Mouse (Mus musculus) CH12.LX (cell line): ENCODE data around the gene Rpl13a. TPM values are rescaled to one million over a fixed set of nuclear protein-coding genes. Genes with fewer than 3 reads are reported as not detected.

Experiments used
- DNase-seq: peaks from one replicate; pipeline ENCODE4 v3.0.0-alpha.2; 2013; ENCODE audit errors: extremely low read depth
- H3K27ac ChIP-seq: 2 replicates; pipeline ENCODE4 v1.5.1; 2012; ENCODE audit warnings: low read depth, mild to moderate bottlenecking, control low read depth, moderate library complexity; ENCODE audit not compliant: insufficient read depth
- H3K27me3 ChIP-seq: replicated peaks from 2 replicates; pipeline ENCODE3; 2012; ENCODE audit warnings: inconsistent platforms
- H3K36me3 ChIP-seq, 2 experiments: replicated peaks in 1 of 2; 2 replicates each; pipeline versions ENCODE3 to v1.6.1; 2012; ENCODE audit warnings: inconsistent platforms in 1 of 2, low read length in 1 of 2, mild to moderate bottlenecking in 1 of 2, mixed read lengths in 1 of 2, moderate library complexity in 1 of 2; ENCODE audit not compliant: control insufficient read depth in 1 of 2, insufficient read depth in 1 of 2
- H3K4me1 ChIP-seq, 2 experiments: 2 replicates each; pipeline ENCODE4 v1.6.1; 2012; ENCODE audit warnings: inconsistent platforms in 1 of 2, moderate library complexity in 1 of 2; ENCODE audit not compliant: insufficient read depth in 2 of 2, control insufficient read depth in 1 of 2
- H3K4me2 ChIP-seq: 2 replicates; pipeline ENCODE4 v1.6.1; 2012; ENCODE audit warnings: low read depth, mild to moderate bottlenecking, control low read depth; ENCODE audit not compliant: poor library complexity, insufficient read depth, severe bottlenecking
- H3K4me3 ChIP-seq, 3 experiments: fragments of 150-350 bp in 1 of 3; sonication (generic) in 1 of 3; replicated peaks in 1 of 3; 2 replicates each; pipeline versions ENCODE3 to v1.5.1; 2011 to 2012; ENCODE audit warnings: low read depth in 2 of 3, low read length in 2 of 3, mild to moderate bottlenecking in 2 of 3, moderate library complexity in 2 of 3, control low read depth in 1 of 3, improper control_type of control experiment in 1 of 3, inconsistent platforms in 1 of 3, mixed read lengths in 1 of 3; ENCODE audit not compliant: poor library complexity in 1 of 3
- H3K79me2 ChIP-seq: replicated peaks from 2 replicates; pipeline ENCODE4 v1.6.1; 2012; ENCODE audit warnings: mild to moderate bottlenecking, moderate library complexity; ENCODE audit not compliant: control insufficient read depth, poor library complexity, insufficient read depth, severe bottlenecking; ENCODE audit errors: extremely low read depth
- H3K9ac ChIP-seq: 2 replicates; pipeline ENCODE4 v1.6.1; 2012; ENCODE audit warnings: low read depth, mild to moderate bottlenecking, control low read depth, moderate library complexity; ENCODE audit not compliant: insufficient read depth
- H3K9me3 ChIP-seq: replicated peaks from 2 replicates; pipeline ENCODE3; 2012; ENCODE audit warnings: low read length, inconsistent platforms, mixed read lengths
- BHLHE40 ChIP-seq: IDR thresholded peaks from 2 replicates; pipeline ENCODE4 v1.6.1; 2011; ENCODE audit warnings: mild to moderate bottlenecking, low read depth, low read length, improper control_type of control experiment
- CHD1 ChIP-seq: IDR thresholded peaks from 2 replicates; pipeline ENCODE4 v1.6.1; 2012; ENCODE audit warnings: low read depth, low read length, improper control_type of control experiment, inconsistent platforms
- CHD2 ChIP-seq: IDR thresholded peaks from 2 replicates; pipeline ENCODE4 v1.6.1; 2011; ENCODE audit warnings: low read length, improper control_type of control experiment
- CTCF ChIP-seq, 2 experiments: IDR thresholded peaks in 1 of 2; conservative IDR thresholded peaks in 1 of 2; 2 replicates each; pipeline ENCODE4 v1.5.1; 2011 to 2012; ENCODE audit warnings: low read depth in 2 of 2, low read length in 2 of 2, improper control_type of control experiment in 1 of 2, inconsistent platforms in 1 of 2, mild to moderate bottlenecking in 1 of 2, moderate library complexity in 1 of 2
- E2F4 ChIP-seq: IDR thresholded peaks from 2 replicates; pipeline ENCODE4 v1.6.1; 2011; ENCODE audit warnings: low read depth, low read length, improper control_type of control experiment; ENCODE audit not compliant: insufficient replicate concordance
- EP300 ChIP-seq: IDR thresholded peaks from 2 replicates; pipeline ENCODE4 v1.6.1; 2011; ENCODE audit warnings: low read length, improper control_type of control experiment
- ETS1 ChIP-seq: conservative IDR thresholded peaks from 2 replicates; pipeline ENCODE4 v1.6.1; 2012; ENCODE audit warnings: low read depth, mild to moderate bottlenecking, inconsistent platforms, low read length, improper control_type of control experiment, moderate library complexity
- GABPA ChIP-seq: IDR thresholded peaks from 2 replicates; pipeline ENCODE4 v1.6.1; 2012; ENCODE audit warnings: low read depth, low read length, improper control_type of control experiment, inconsistent platforms; ENCODE audit not compliant: insufficient replicate concordance
- HCFC1 ChIP-seq: IDR thresholded peaks from 2 replicates; pipeline ENCODE4 v1.6.1; 2012; ENCODE audit warnings: low read depth, mild to moderate bottlenecking, inconsistent platforms, low read length, improper control_type of control experiment
- JUN ChIP-seq: IDR thresholded peaks from 2 replicates; pipeline ENCODE4 v1.6.1; 2011; ENCODE audit warnings: low read depth, mild to moderate bottlenecking, low read length, improper control_type of control experiment, moderate library complexity; ENCODE audit not compliant: insufficient read depth
- KAT2A ChIP-seq: IDR thresholded peaks from 2 replicates; pipeline ENCODE4 v1.6.1; 2012; ENCODE audit warnings: low read length, improper control_type of control experiment, inconsistent platforms; ENCODE audit not compliant: insufficient replicate concordance
- MAFK ChIP-seq: IDR thresholded peaks from 2 replicates; pipeline ENCODE4 v1.6.1; 2011; ENCODE audit warnings: low read length, improper control_type of control experiment; ENCODE audit not compliant: insufficient replicate concordance
- MAZ ChIP-seq: IDR thresholded peaks from 2 replicates; pipeline ENCODE4 v1.6.1; 2012; ENCODE audit warnings: low read depth, mild to moderate bottlenecking, inconsistent platforms, low read length, improper control_type of control experiment, moderate library complexity
- MEF2A ChIP-seq: IDR thresholded peaks from 2 replicates; pipeline ENCODE4 v1.6.1; 2014; ENCODE audit warnings: low read depth, mild to moderate bottlenecking, inconsistent platforms, low read length, improper control_type of control experiment, borderline replicate concordance
- MYC ChIP-seq: IDR thresholded peaks from 2 replicates; pipeline ENCODE4 v1.6.1; 2011; ENCODE audit warnings: low read depth, mild to moderate bottlenecking, improper control_type of control experiment, low read length
- NELFE ChIP-seq: IDR thresholded peaks from 2 replicates; pipeline ENCODE4 v1.6.1; 2011; ENCODE audit warnings: low read depth, low read length, improper control_type of control experiment
- NRF1 ChIP-seq: IDR thresholded peaks from 2 replicates; pipeline ENCODE4 v1.6.1; 2014; ENCODE audit warnings: low read depth, mild to moderate bottlenecking, inconsistent platforms, low read length, improper control_type of control experiment, moderate library complexity
- PAX5 ChIP-seq: IDR thresholded peaks from 2 replicates; pipeline ENCODE4 v1.6.1; 2012; ENCODE audit warnings: low read length, inconsistent platforms, mixed read lengths
- POLR2A ChIP-seq: IDR thresholded peaks from 2 replicates; pipeline ENCODE4 v1.6.1; 2011; ENCODE audit warnings: low read depth, mild to moderate bottlenecking, improper control_type of control experiment, low read length
- POLR2AphosphoS2 ChIP-seq: IDR thresholded peaks from 2 replicates; pipeline ENCODE4 v1.6.1; 2011; ENCODE audit warnings: low read depth, low read length, improper control_type of control experiment
- SIN3A ChIP-seq: IDR thresholded peaks from 2 replicates; pipeline ENCODE4 v1.6.1; 2012; ENCODE audit warnings: low read length, improper control_type of control experiment, inconsistent platforms
- SMC3 ChIP-seq: IDR thresholded peaks from 2 replicates; pipeline ENCODE4 v1.6.1; 2011; ENCODE audit warnings: low read depth, low read length, improper control_type of control experiment
- TBP ChIP-seq: conservative IDR thresholded peaks from 2 replicates; pipeline ENCODE4 v1.6.1; 2011; ENCODE audit warnings: low read depth, low read length, improper control_type of control experiment
- UBTF ChIP-seq: IDR thresholded peaks from 2 replicates; pipeline ENCODE4 v1.6.1; 2012; ENCODE audit warnings: low read depth, mild to moderate bottlenecking, inconsistent platforms, low read length, improper control_type of control experiment, moderate library complexity
- USF2 ChIP-seq: conservative IDR thresholded peaks from 2 replicates; pipeline ENCODE4 v1.6.1; 2011; ENCODE audit warnings: low read depth, low read length, improper control_type of control experiment
- ZC3H11A ChIP-seq: IDR thresholded peaks from 2 replicates; pipeline ENCODE4 v1.6.1; 2012; ENCODE audit warnings: low read depth, mild to moderate bottlenecking, inconsistent platforms, low read length, improper control_type of control experiment
- ZKSCAN1 ChIP-seq: IDR thresholded peaks from 2 replicates; pipeline ENCODE4 v1.6.1; 2012; ENCODE audit warnings: low read depth, inconsistent platforms, low read length, improper control_type of control experiment, borderline replicate concordance
- ZMIZ1 ChIP-seq: IDR thresholded peaks from 2 replicates; pipeline ENCODE4 v1.6.1; 2012; ENCODE audit warnings: low read depth, mild to moderate bottlenecking, inconsistent platforms, low read length, improper control_type of control experiment
- dilution Hi-C: fragments of 300-500 bp; cut with MboI; formaldehyde crosslinking; loops from 2 replicates; pipeline ENCODE4 v1.14.3; 2020; ENCODE audit warnings: low sequenced_read_pairs; ENCODE audit not compliant: extremely low pct_unique_long_range_greater_than_20kb, extremely low pct_ligation_motif_present
- in situ Hi-C: fragments of 300-500 bp; cut with MboI; formaldehyde crosslinking; loops from 3 replicates; pipeline ENCODE4 v1.14.3; 2019; ENCODE audit warnings: low sequenced_read_pairs, low pct_ligation_motif_present, low pct_unique_long_range_greater_than_20kb, mixed read lengths
- polyA plus RNA-seq: library from polyadenylated mRNA; unstranded; fragments of >175 nt; gene quantifications from 2 replicates; pipeline ENCODE4 v1.2.1, GENCODE M21; 2012; ENCODE audit warnings: low read depth; ENCODE audit not compliant: insufficient read length
- total RNA-seq, 2 experiments: library from RNA; depleted of rRNA; stranded (reverse); fragments of 300-350 nt in 1 of 2; fragments of >200 nt in 1 of 2; gene quantifications; 2 replicates each; pipeline ENCODE4 v1.2.3; 2012 to 2014

Gene Rpl13a
- total and polyA plus RNA-seq, 3 experiments = 2,822 to 5,043 (median 4,154) TPM

- H3K4me2 ChIP-seq = no peak within 1 kb of the TSS
- no peak for TF ChIP-seq NRF1
- TF ChIP-seq MAZ = no peak
- no peak for TF ChIP-seq CHD2
- no peak for TF ChIP-seq POLR2AphosphoS2
- TF ChIP-seq MYC = no peak
- TF ChIP-seq ZMIZ1 = no peak
- no peak for TF ChIP-seq TBP
- no peak for TF ChIP-seq ZKSCAN1
- TF ChIP-seq NELFE = no peak
- TF ChIP-seq MEF2A = no peak
- TF ChIP-seq JUN = no peak
- no peak for TF ChIP-seq PAX5
- TF ChIP-seq ETS1 = no peak
- no peak for TF ChIP-seq E2F4
- no peak for TF ChIP-seq CTCF (conservative IDR thresholded peaks at IDR 0.05 in 1 of 2, IDR thresholded peaks at IDR 0.05 in 1 of 2; ENCODE audit: low read depth in 2 of 2, low read length in 2 of 2)
- TF ChIP-seq UBTF = no peak
- TF ChIP-seq, all 38 proteins: peak for 0
- Histone ChIP-seq H3K9ac (no peak within 1 kb of the TSS), H3K79me2 (no peaks in the 10 kb centered on the region), H3K4me3 (no peak within 1 kb of the TSS), H3K36me3 (no peaks in the 10 kb centered on the region), H3K9me3 (no peaks in the 10 kb centered on the region), H3K27me3 (no peaks in the 10 kb centered on the region), H3K4me1 (peaks cover 0 to 2% of the 10 kb centered on the region in 2 experiments; a peak in 2 of 4 replicates), H3K27ac (no peak within 1 kb of the TSS)
- no peak for DNase-seq
- dilution Hi-C loops (no loop called here), in situ Hi-C loops (no loop called here)
These were observed 24.8 kb downstream of the Rpl13a start, which contains the start of gene Fcgrt for GRCm38 (mm10) chr7:45103652-45104180. TSS of gene Fcgrt (minus strand) at chr7:45103851.

- H3K4me3 ChIP-seq = no peak overlapping the region
- H3K27ac ChIP-seq = no peak overlapping the region
- no peaks in the 10 kb centered on the region for H3K9me3 ChIP-seq
- TF ChIP-seq UBTF (no peak), EP300 (no peak), BHLHE40 (no peak), CHD2 (no peak), SIN3A (no peak), ZC3H11A (no peak), POLR2A (no peak), KAT2A (no peak), PAX5 (no peak), GABPA (no peak), NRF1 (no peak), CHD1 (no peak), USF2 (no peak), HCFC1 (no peak), MAFK (no peak), SMC3 (no peak)
- no peaks in the 10 kb centered on the region for H3K27me3 ChIP-seq
- in situ Hi-C loops (no loop called here), dilution Hi-C loops (no loop called here)
- H3K79me2 ChIP-seq = no peaks in the 10 kb centered on the region
- peaks cover 0 to 6% of the 10 kb centered on the region in 2 experiments; a peak in 2 of 4 replicates for H3K4me1 ChIP-seq
- no peak overlapping the region for H3K4me2 ChIP-seq
- no peak for DNase-seq
- H3K9ac ChIP-seq = no peak overlapping the region
- H3K36me3 ChIP-seq = no peaks in the 10 kb centered on the region
These were observed 25.5 kb downstream of the Rpl13a start for GRCm38 (mm10) chr7:45102940-45103585.
